Mouse (Mus musculus): ENCODE results near the gene Gm9817. TPM values are rescaled to one million over a fixed set of nuclear protein-coding genes. Genes with fewer than 3 reads are reported as not detected.
"Not testable (repeated sequence)": the region's sequence is repeated elsewhere in the genome, so short reads cannot be mapped to it uniquely, and the experiment has no call there.

Gene Gm9817
- polyA plus RNA-seq (2014; fragmentation: Nextera tagmentation; extraction: Ambion mirVana): not detected in 2 replicates

- H3K27ac ChIP-seq (replicated peaks; ENCODE audit: low read depth, low read length); H3K4me3 ChIP-seq (ENCODE audit: low read depth, low read length); H3K9me3 ChIP-seq (ENCODE audit: control insufficient read depth, low read length); H3K4me1 ChIP-seq (ENCODE audit: control insufficient read depth, insufficient read depth, low read length); H3K9ac ChIP-seq (ENCODE audit: low read length); H3K27me3 ChIP-seq (ENCODE audit: control insufficient read depth, insufficient read depth, low read length); H3K4me2 ChIP-seq (ENCODE audit: low read depth, severe bottlenecking); ATAC-seq (ENCODE audit: insufficient number of reproducible peaks, low FRiP score, low TSS enrichment, low read depth); H3K36me3 ChIP-seq (ENCODE audit: control insufficient read depth, insufficient read depth, low read length): not testable (repeated sequence)
- 64% methylated on average over 16 of the region's 16 CpGs for WGBS
- DNase-seq (ENCODE audit: low spot score): peak; percentile 19
Observed at GRCm38 (mm10) chr13:45078392-45078791, at the start of gene Gm9817. Gene Gm9817, plus strand, starts transcription at chr13:45078692.

DNA sequence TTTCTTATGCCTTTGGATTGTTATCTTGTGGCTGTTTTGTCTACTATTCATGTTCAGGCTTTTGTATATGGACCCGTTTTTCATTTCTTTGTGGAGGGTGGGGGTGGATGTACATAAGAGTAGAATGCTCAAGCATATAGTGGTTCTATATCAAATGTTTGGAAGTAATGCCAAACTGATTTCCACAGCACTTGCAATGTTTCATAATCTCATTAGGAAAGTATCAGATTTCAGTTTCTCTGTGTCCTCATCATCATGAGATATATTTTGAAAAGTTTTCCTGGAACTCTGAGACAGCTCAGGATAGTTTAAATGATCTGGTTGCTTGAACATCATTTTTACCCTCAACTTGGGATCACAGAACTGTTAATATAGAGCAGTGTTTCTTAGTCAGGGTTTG is 48.7 kb upstream of the Gm9817 start:
- no peak overlapping the region for H3K4me3 ChIP-seq (ENCODE audit: low read depth, low read length)
- H3K4me1 ChIP-seq (ENCODE audit: control insufficient read depth, insufficient read depth, low read length): peaks cover 4% of the 10 kb centered on the region
- H3K9me3 ChIP-seq (ENCODE audit: control insufficient read depth, low read length): no peaks in the 10 kb centered on the region
- no peaks in the 10 kb centered on the region for H3K36me3 ChIP-seq (ENCODE audit: control insufficient read depth, insufficient read depth, low read length)
- no peak overlapping the region for H3K9ac ChIP-seq (ENCODE audit: low read length)
- ATAC-seq (ENCODE audit: insufficient number of reproducible peaks, low FRiP score, low TSS enrichment, low read depth) (no peak), DNase-seq (ENCODE audit: low spot score) (no peak)
- no peak overlapping the region for H3K27ac ChIP-seq (replicated peaks; ENCODE audit: low read depth, low read length)
- H3K27me3 ChIP-seq (ENCODE audit: control insufficient read depth, insufficient read depth, low read length): no peaks in the 10 kb centered on the region
- 89% methylated on average over 1 of the region's 1 CpGs for WGBS
- no peak overlapping the region for H3K4me2 ChIP-seq (ENCODE audit: low read depth, severe bottlenecking)

DNA sequence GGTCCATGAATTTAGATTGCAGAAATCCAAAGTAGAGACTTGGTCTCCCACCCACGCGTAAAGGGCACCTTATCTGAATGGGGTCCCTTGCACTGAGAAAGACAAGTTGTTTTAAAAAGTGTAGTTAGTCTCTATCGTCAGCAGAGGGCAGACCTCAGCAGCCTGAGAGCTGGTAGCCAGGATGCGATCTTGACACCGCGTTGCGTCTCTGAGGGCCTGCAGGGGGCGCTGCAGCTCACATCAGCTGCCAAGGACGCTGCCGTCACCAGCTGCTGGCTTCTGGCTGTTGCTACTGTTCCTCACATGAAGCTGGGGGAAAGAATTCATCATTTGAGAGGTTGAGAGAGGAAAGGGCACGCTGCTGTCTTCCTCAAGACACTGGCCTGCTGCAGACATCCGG is 47.7 kb upstream of the Gm9817 start:
- DNase-seq (ENCODE audit: low spot score): peak; percentile 89
- Histone ChIP-seq H3K9ac (ENCODE audit: low read length) (no peak overlapping the region), H3K9me3 (ENCODE audit: control insufficient read depth, low read length) (no peaks in the 10 kb centered on the region), H3K27ac (replicated peaks; ENCODE audit: low read depth, low read length) (no peak overlapping the region), H3K4me3 (ENCODE audit: low read depth, low read length) (no peak overlapping the region), H3K4me1 (ENCODE audit: control insufficient read depth, insufficient read depth, low read length) (peaks cover 7% of the 10 kb centered on the region), H3K4me2 (ENCODE audit: low read depth, severe bottlenecking) (no peak overlapping the region), H3K36me3 (ENCODE audit: control insufficient read depth, insufficient read depth, low read length) (no peaks in the 10 kb centered on the region), H3K27me3 (ENCODE audit: control insufficient read depth, insufficient read depth, low read length) (no peaks in the 10 kb centered on the region)
- 18% methylated on average over 12 of the region's 12 CpGs for WGBS
- no peak for ATAC-seq (ENCODE audit: insufficient number of reproducible peaks, low FRiP score, low TSS enrichment, low read depth)

- Histone ChIP-seq H3K27ac (replicated peaks; ENCODE audit: low read depth, low read length) (no peak overlapping the region), H3K36me3 (ENCODE audit: control insufficient read depth, insufficient read depth, low read length) (no peaks in the 10 kb centered on the region), H3K9ac (ENCODE audit: low read length) (no peak overlapping the region), H3K27me3 (ENCODE audit: control insufficient read depth, insufficient read depth, low read length) (no peaks in the 10 kb centered on the region), H3K9me3 (ENCODE audit: control insufficient read depth, low read length) (no peaks in the 10 kb centered on the region), H3K4me2 (ENCODE audit: low read depth, severe bottlenecking) (no peak overlapping the region), H3K4me3 (ENCODE audit: low read depth, low read length) (no peak overlapping the region), H3K4me1 (ENCODE audit: control insufficient read depth, insufficient read depth, low read length) (peaks cover 9% of the 10 kb centered on the region)
- DNase-seq (ENCODE audit: low spot score) (no peak), ATAC-seq (ENCODE audit: insufficient number of reproducible peaks, low FRiP score, low TSS enrichment, low read depth) (no peak)
- 68% methylated on average over 10 of the region's 10 CpGs for WGBS
Observed at GRCm38 (mm10) chr13:45031314-45031713, 47.2 kb upstream of the Gm9817 start.

GRCm38 (mm10) chr13:45031748-45032147 is 46.7 kb upstream of the Gm9817 start:
- Histone ChIP-seq H3K4me3 (ENCODE audit: low read depth, low read length) (no peak overlapping the region), H3K27ac (replicated peaks; ENCODE audit: low read depth, low read length) (no peak overlapping the region)

GRCm38 (mm10) chr13:45032484-45032883 is 46.0 kb upstream of the Gm9817 start:
- Histone ChIP-seq H3K4me2 (ENCODE audit: low read depth, severe bottlenecking) (no peak overlapping the region), H3K4me1 (ENCODE audit: control insufficient read depth, insufficient read depth, low read length) (peaks cover 13% of the 10 kb centered on the region), H3K9ac (ENCODE audit: low read length) (no peak overlapping the region), H3K36me3 (ENCODE audit: control insufficient read depth, insufficient read depth, low read length) (no peaks in the 10 kb centered on the region), H3K9me3 (ENCODE audit: control insufficient read depth, low read length) (no peaks in the 10 kb centered on the region), H3K4me3 (ENCODE audit: low read depth, low read length) (no peak overlapping the region), H3K27me3 (ENCODE audit: control insufficient read depth, insufficient read depth, low read length) (no peaks in the 10 kb centered on the region), H3K27ac (replicated peaks; ENCODE audit: low read depth, low read length) (no peak overlapping the region)
- WGBS: 90% methylated on average over 4 of the region's 4 CpGs
- no peak for DNase-seq (ENCODE audit: low spot score)
- no peak for ATAC-seq (ENCODE audit: insufficient number of reproducible peaks, low FRiP score, low TSS enrichment, low read depth)

More at GRCm38 (mm10) chr13:45031748-45032147, 46.7 kb upstream of the Gm9817 start:
- ATAC-seq (ENCODE audit: insufficient number of reproducible peaks, low FRiP score, low TSS enrichment, low read depth) (no peak), DNase-seq (ENCODE audit: low spot score) (peak; percentile 38)
- Histone ChIP-seq H3K4me1 (ENCODE audit: control insufficient read depth, insufficient read depth, low read length) (peaks cover 13% of the 10 kb centered on the region), H3K9me3 (ENCODE audit: control insufficient read depth, low read length) (no peaks in the 10 kb centered on the region), H3K36me3 (ENCODE audit: control insufficient read depth, insufficient read depth, low read length) (no peaks in the 10 kb centered on the region), H3K9ac (ENCODE audit: low read length) (no peak overlapping the region), H3K4me2 (ENCODE audit: low read depth, severe bottlenecking) (no peak overlapping the region), H3K27me3 (ENCODE audit: control insufficient read depth, insufficient read depth, low read length) (no peaks in the 10 kb centered on the region)
- WGBS: 28% methylated on average over 7 of the region's 7 CpGs

- 66% methylated on average over 10 of the region's 10 CpGs for WGBS
- ATAC-seq (ENCODE audit: insufficient number of reproducible peaks, low FRiP score, low TSS enrichment, low read depth): no peak
- no peak overlapping the region for H3K4me2 ChIP-seq (ENCODE audit: low read depth, severe bottlenecking)
- no peaks in the 10 kb centered on the region for H3K36me3 ChIP-seq (ENCODE audit: control insufficient read depth, insufficient read depth, low read length)
- no peaks in the 10 kb centered on the region for H3K27me3 ChIP-seq (ENCODE audit: control insufficient read depth, insufficient read depth, low read length)
- H3K27ac ChIP-seq (replicated peaks; ENCODE audit: low read depth, low read length): 0 out of 2 replicates have a peak overlapping the region, but pooled peaks have one; percentile 10
- H3K9ac ChIP-seq (ENCODE audit: low read length): no peak overlapping the region
- no peak overlapping the region for H3K4me3 ChIP-seq (ENCODE audit: low read depth, low read length)
- peak; percentile 35 for DNase-seq (ENCODE audit: low spot score)
- no peaks in the 10 kb centered on the region for H3K9me3 ChIP-seq (ENCODE audit: control insufficient read depth, low read length)
- peaks cover 13% of the 10 kb centered on the region for H3K4me1 ChIP-seq (ENCODE audit: control insufficient read depth, insufficient read depth, low read length)
Observed at GRCm38 (mm10) chr13:45033360-45033759, 45.1 kb upstream of the Gm9817 start.

DNA sequence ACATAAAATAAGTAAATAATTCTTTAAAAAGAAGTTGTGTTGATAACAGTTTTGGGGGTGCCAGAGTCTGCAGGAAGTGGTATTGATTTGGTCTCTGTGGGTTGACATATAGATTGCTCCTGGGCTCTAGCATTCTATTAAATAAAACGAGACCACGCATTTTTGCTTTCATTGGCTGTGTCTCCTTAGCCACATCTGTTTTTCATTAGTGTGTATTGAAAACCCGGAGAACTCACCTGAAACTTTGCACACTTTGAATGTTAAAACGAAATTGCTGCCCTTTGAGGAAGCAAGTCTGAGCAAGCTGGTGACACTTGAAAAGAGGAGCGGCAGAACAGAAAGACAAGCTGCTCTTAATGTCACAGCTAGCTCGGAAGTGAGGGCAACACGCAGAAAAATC is 43.7 kb upstream of the Gm9817 start:
- 7% methylated on average over 7 of the region's 7 CpGs for WGBS
- Histone ChIP-seq H3K4me1 (ENCODE audit: control insufficient read depth, insufficient read depth, low read length) (peaks cover 13% of the 10 kb centered on the region), H3K36me3 (ENCODE audit: control insufficient read depth, insufficient read depth, low read length) (no peaks in the 10 kb centered on the region), H3K9ac (ENCODE audit: low read length) (no peak overlapping the region), H3K27ac (replicated peaks; ENCODE audit: low read depth, low read length) (no peak overlapping the region), H3K27me3 (ENCODE audit: control insufficient read depth, insufficient read depth, low read length) (no peaks in the 10 kb centered on the region), H3K4me3 (ENCODE audit: low read depth, low read length) (no peak overlapping the region), H3K9me3 (ENCODE audit: control insufficient read depth, low read length) (no peaks in the 10 kb centered on the region), H3K4me2 (ENCODE audit: low read depth, severe bottlenecking) (no peak overlapping the region)
- peak; percentile 43 for DNase-seq (ENCODE audit: low spot score)
- ATAC-seq (ENCODE audit: insufficient number of reproducible peaks, low FRiP score, low TSS enrichment, low read depth): no peak

- ATAC-seq (ENCODE audit: insufficient number of reproducible peaks, low FRiP score, low TSS enrichment, low read depth): no peak
- 54% methylated on average over 4 of the region's 4 CpGs for WGBS
- Histone ChIP-seq H3K4me1 (ENCODE audit: control insufficient read depth, insufficient read depth, low read length) (peaks cover 13% of the 10 kb centered on the region), H3K27ac (replicated peaks; ENCODE audit: low read depth, low read length) (no peak overlapping the region), H3K36me3 (ENCODE audit: control insufficient read depth, insufficient read depth, low read length) (no peaks in the 10 kb centered on the region), H3K27me3 (ENCODE audit: control insufficient read depth, insufficient read depth, low read length) (no peaks in the 10 kb centered on the region), H3K4me2 (ENCODE audit: low read depth, severe bottlenecking) (no peak overlapping the region), H3K4me3 (ENCODE audit: low read depth, low read length) (no peak overlapping the region), H3K9me3 (ENCODE audit: control insufficient read depth, low read length) (no peaks in the 10 kb centered on the region), H3K9ac (ENCODE audit: low read length) (no peak overlapping the region)
- DNase-seq (ENCODE audit: low spot score): peak; percentile 49
Observed at GRCm38 (mm10) chr13:45036417-45036816, 42.1 kb upstream of the Gm9817 start.
